Mouse (Mus musculus) embryo, embryonic 11.5 days (tissue): Measurements from ENCODE around the gene Clip2.
"Not testable (repeated sequence)": the region's sequence is repeated elsewhere in the genome, so short reads cannot be mapped to it uniquely, and the experiment has no call there.

Experiments
- DNase-seq: peaks from one replicate; pipeline ENCODE4 v3.0.0-alpha.2; 2012; ENCODE audit warnings: low read depth, low spot score

The Clip2 gene

DNA sequence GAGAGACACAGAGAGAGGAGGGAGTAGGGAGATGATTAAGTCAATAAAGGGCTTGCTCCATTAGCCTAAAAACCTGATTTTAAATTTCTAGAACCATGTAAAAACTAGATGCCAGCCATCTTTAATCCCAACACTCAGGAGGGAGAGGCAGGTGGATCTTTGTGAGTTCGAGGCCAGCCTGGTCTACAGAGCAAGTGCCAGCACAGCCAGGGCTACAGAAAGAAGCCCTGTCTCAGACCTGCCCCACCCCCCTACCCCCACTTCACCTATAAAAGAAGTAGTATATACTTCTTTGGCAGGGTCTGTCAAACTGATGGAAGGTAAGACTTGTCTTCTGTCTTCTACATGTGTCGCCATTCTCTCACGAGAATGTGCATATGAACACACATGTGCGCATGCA, 91.7 kb downstream of the Clip2 start:
- DNase-seq: no peak

DNA sequence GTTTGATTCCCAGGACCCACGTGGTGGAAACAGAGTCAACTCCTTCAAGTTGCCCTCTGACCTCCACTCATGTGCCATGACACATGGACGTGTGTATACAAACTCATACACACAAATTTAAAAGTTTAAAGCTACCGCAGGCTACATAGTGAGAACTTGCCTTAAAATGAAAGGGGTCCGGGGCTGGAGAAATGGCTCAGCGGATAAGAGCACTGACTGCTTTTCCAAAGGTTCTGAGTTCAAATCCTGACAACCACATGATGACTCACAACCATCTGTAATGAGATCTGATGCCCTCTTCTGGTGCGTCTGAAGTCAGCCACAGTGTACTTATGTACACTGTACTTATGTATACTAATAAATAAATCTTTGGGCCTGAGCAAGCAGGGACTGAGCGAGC, 93.1 kb downstream of the Clip2 start:
- no peak for DNase-seq

DNA sequence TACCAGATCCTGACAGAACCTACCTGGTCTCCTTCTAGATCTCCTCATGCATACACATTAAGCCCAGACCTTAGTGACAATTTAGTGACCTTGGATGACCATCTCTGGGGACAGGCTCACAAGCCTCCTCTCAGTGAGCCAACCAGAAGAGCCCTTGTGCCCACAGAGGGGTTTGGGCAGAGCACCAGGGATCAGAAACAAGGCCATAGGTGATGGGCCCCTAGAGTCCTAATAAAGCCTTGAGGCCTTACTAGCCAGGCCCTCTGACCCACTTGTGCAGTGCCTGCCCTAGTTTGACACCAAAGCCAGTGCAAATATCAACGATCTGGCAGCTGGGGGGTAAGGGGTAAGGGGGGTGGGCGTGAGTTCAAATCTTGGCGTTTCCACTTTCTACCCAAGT, 93.8 kb downstream of the Clip2 start:
- no peak for DNase-seq

DNA sequence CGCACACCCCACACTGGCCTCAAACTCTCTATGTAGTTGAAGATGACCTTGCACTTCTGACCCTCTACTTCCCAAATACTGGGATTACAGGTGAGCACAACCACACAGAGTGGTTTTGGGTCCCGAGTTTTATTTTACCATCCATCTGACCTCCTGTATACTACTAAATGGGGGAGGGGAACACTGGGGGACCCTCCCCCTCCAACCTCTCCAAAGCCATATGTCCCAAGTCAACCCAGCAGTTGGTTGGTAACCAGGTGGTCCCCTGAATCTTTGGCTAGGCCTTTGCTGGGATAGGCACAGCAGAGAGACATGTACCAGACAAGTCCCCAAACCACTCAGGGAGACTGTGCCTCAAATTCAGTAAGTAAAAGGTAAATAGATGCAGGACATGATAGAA, 94.9 kb downstream of the Clip2 start:
- no peak for DNase-seq

DNA sequence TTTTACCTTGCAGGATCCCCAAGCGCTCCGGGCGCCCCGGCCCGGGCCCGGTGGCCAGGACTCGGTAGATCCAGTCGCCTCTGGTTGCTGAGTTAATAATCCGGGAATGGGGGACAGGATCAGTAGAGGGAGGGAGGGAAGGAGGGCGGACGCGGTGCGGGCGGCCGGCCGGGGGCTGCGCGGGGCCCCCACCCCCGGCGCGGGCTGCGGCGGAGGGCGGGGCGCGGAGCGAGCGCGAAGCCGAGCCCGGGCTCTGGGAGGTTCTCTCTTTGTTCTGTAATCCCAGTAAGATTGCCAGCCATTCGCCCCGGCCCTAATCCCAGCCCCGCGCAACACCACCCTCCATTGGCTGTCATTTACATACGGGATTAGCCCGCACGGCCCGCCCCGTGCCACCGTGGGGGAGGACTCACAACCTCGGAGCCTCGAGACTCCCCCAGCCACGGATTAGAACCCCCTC, 95.7 kb downstream of the Clip2 start, which contains the start of gene Gtf2ird1:
TSS of gene Gtf2ird1 (minus strand) at position 214 of the 460 bp plus-strand sequence.
- DNase-seq: peak; percentile 57

DNA sequence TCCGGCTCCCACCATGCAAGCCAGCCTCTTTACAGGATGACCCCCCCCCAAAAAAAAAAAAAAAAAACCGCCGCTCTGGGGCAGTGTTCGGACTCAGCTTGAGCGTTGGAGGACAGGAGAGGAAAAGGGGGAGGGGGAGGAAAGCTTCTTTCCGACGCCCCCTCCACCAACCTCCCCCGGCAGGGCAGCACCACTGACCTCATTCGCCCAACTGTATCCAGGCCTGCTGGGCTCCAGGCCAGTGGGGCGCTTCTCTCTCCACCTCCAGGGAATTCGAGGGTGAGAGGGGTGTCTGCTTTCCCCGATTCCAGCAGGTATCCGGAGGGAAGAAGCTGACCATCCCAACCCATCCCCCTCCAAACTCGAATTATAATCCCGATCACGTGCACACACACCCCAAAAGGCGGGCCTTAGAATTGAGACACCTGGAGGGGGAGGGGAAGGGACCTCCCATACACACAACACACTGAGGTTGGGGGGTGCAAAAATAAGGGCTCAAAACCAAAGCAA, 96.3 kb downstream of the Clip2 start:
- DNase-seq: peak; percentile 57

DNA sequence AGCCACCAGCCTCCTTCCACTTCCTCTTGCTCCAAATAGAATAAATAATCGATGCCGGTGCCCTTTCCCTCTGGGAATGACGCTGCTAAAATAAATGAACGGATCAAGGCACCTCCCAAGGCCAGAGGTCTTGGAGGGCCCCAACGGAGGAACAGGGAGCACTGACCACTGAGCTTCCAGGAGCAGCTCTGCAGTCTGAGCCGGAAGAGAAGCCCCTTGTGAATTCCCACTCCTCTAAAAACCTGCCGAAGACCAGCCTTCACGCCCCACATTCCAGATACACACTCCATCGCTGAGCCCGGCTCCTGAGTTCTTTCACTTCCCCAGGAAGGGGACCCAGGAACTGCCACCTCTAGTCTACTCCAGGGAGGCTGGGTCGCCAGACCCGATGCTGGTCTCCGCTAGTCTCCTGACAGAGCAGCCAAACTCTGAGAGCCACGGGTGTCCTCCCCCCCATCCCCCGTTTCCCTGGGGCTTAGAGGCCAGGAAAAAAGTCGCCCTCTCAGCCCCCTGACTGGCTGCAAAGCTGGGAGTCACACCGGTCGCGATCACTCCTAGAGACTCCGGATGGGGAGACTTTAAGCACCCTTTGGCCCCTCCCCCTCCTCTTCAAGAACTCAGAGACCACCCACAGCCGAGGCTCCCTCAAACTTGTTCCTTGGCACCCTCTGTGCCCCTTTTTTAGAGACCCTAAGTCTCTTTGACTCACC, 96.9 kb downstream of the Clip2 start:
- no peak for DNase-seq

DNA sequence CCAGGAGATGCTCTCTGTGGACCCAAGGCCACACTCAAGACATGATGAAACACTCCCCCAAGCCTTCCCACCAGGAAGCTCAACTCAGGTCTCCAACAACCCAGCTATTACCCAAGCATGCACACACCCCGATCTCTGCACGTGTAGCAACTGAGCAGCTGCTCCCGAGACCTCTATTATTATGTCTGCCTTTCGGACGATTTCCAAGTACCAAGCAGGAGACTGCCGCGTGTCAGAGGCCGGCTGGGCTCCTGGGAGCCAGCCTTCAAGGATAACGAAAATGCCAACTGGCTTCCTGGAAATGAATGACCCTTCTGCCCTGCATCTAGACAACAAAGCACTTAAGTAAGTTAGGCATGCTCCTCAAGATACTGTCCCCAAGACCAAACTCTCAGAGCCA, 97.8 kb downstream of the Clip2 start:
- no peak for DNase-seq

DNA sequence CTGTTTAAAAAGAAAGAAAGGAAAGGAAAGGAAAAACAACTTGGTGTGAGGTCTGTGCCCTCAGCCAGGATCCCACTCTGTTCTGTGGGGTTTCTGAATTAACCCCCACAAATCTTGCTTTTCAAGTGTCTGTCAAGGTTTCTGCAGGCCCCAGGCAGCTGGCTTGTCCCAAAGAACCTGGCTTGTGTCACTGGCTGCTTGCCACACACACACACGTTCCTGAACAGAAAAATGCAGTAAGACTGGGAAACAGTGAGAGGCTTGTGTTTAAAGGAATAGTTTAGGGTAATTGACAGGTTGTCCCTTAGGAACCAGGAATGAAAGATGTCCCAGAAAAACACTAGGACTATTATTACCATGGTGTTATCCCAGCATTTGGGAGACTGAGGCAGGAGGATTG, 98.7 kb downstream of the Clip2 start:
- DNase-seq: no peak

DNA sequence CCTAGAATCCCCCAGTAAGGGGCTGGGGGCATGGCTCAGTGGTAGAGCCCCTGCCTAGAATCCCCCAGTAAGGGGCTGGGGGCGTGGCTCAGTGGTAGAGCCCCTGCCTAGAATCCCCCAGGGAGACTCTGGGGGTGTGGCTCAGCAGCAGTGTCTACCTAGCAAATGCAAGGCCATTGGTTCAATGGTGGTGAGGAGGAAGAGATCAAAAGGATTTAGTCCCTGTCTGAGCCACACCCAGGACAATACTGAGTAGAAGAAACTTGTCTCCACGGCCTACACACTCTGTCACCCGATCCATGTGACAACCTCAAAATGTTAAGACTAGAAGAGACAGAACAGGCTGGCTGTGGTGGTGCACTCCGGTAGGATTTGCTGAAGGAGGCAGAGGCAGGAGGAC, 105.5 kb downstream of the Clip2 start:
- DNase-seq: not testable (repeated sequence)

DNA sequence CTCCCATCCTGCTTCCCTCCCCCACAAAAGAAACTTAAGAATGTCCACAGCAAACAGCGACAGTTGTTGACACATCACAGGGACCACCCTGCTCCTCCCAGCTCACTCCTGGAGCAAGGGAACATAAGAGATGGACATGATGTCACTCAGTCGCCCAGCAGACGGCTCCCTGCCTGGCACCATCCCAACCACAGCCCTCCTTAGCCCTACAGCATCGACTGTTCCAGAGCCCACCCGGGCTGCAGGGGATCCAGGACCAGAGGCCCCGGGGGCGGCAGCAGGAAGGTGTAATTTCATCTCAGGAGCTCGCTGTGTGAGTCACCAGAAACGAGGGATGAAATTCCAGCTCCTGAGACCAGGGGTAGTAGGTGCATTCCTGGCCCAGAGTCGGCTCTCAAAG, 106.3 kb downstream of the Clip2 start:
- no peak for DNase-seq

DNA sequence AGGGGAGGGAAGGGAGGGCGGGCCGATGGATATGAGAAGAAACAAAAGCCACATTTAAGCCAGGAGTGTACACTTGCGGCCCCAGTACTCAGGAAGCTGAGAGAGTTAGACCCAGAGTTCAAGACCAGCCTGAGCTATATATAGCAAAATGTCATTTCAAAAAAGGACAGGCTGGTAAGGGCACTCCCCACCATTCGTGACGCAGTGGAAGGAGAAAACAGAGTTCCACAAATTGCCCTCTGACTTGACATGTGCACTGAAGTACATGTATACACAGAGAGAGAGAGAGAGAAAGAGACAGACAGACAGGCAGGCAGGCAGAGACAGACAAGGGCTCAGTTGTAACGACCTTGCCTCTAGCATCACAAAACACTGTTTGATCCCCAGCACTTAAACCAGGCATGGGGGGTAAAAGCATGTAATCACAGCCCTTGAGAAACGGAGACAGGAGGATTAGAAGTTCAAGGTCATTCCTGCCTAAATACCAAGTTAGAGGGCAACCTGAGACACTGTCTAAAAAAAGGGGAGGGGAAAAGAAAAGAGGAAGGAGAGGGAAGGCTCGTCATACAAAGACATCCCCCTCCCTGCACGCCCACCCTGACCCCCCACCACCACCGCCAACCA, 106.9 kb downstream of the Clip2 start:
- DNase-seq: no peak

DNA sequence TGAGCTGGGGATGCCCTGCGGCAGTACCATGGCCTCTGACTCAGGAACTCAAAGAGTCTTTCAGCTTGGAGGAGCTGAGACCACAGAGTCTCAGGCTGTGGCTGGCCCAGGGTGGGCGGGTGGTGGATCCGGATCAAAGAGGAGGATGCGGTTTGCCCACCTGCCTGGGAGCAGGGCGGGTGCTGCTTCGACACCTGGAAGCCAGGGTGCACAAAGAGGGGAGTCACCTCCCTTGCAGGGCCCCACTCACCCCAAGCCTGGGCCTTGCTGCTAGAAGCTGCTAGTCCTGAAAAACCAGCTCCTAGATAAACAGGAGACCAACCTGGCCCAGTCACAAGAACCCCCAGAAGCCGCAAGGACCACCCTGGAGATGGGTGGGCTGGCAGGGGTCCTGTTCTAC, 107.8 kb downstream of the Clip2 start:
- DNase-seq: no peak

DNA sequence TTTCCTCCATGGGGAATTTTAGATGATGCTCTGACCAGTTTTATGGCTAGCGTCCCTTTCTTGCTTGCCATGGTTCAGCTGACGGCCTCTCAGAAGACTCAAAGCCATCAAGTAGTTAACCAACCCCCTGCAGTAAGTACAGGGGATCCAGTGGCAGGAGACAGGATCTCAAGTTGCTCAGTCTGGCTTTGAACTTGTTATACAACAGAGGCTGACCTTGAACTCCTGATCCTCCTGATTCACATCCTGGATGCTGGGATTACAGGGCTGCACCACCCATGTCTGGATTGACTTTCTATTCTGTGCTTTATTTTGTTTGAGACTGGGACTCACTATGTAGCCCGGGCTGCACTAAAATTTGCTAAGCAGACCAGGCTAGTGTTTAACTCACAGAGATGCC, 110.2 kb downstream of the Clip2 start:
- DNase-seq: no peak

DNA sequence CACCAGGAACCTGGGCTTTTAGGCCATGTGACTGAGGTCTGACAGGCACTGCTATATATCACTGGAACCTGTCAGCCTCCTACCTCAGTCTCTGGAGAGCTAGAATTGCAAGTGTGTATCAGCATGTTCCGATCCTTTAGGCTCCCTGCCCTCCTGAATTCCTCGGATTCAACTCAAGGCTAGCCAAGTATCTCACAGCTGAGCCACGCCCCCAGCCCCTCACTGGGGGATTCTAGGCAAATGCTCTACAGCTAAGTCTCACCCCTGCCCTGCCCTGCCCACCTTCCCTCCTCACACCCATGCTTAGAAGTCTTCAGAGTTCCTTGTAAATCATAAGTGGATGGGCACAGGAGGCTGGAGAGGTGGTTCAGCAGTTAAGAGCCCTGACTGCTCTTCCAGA, 111.1 kb downstream of the Clip2 start:
- DNase-seq: no peak

DNA sequence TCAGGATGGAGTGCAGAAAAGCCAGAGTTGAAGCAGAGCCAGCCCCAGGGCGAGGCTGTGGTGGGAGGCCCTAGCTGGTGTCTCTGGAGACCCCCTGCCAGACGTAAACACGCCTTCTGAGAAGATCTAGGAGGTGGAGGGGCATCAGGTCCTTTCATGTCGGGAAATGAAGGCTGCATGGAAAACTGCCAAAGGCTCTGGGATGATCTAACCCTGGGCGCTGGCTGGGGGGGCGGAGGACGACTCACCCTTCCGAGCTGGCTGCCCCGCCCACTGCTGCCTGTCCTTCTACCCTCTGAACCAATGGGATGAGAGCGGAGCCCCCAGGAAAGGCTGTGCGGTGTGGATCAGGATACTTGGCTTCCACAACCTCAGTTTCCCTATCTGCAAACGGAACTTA, 112.1 kb downstream of the Clip2 start:
- DNase-seq: no peak

DNA sequence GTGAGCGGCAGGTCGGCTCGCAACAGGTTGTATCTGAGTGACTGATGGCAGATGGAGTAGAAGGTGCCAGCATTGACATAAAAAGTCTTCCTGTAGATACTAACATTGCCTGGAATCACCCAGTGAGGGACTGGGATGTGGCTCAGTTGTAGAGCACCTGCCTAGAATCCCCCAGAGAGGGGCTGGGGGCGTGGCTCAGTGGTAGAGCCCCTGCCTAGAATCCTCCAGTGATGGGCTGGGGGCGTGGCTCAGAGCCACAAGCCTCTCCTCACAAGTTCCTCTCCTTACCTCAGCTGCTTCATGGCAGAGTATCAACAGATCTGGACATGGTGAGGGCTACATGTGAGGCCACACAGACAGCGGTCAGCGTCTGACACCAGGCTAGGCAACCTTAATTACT, 112.8 kb downstream of the Clip2 start:
- no peak for DNase-seq
